Mouse (Mus musculus): ENCODE data around the gene Fam205a2. TPM values are rescaled to one million over a fixed set of nuclear protein-coding genes. Genes with fewer than 3 reads are reported as not detected.
"Not testable (repeated sequence)": the region's sequence is repeated elsewhere in the genome, so short reads cannot be mapped to it uniquely, and the experiment has no call there.

Fam205a2 gene
- not detected for total RNA-seq (2021)
- long read RNA-seq: 0 reads

GRCm38 (mm10) chr4:42528075-42528474 is at the start of gene Fam205a2:
TSS of gene Fam205a2 (minus strand) at chr4:42528175.
- DNase-seq (ENCODE audit: low spot score in 2 of 2): not testable (repeated sequence)

Other genes with a start within 250 kb of the Fam205a2 start
- not detected for gene Gm21953, start 233.9 kb downstream of the Fam205a2 start, total RNA-seq (2021)
- not detected for gene Fam205a3, start 209.8 kb downstream of the Fam205a2 start, total RNA-seq (2021)
- gene Gm21586, start 88.8 kb downstream of the Fam205a2 start, total RNA-seq (2021): not detected
- 1 to 10 TPM; 1.6 to 2.3 TPM for gene Gm2163, start 61.4 kb downstream of the Fam205a2 start, total RNA-seq (2021)
- gene Gm10591, start 84.0 kb upstream of the Fam205a2 start, total RNA-seq (2021): not detected
- gene Gm2564, start 101.5 kb upstream of the Fam205a2 start, total RNA-seq (2021): 10 to 100 TPM in 1 of 2 experiments, 1 to 10 TPM in 1; 10.0 to 11.6 TPM
- 1 to 10 TPM in 1 of 2 experiments, under 1 TPM in 1; 0.89 to 2.4 TPM for gene Ccl27b, start 127.1 kb upstream of the Fam205a2 start, total RNA-seq (2021)
- gene Il11ra2, start 133.7 kb upstream of the Fam205a2 start, total RNA-seq (2021): under 1 TPM in 1 of 2 experiments, not detected in 1; 0.32 TPM
- 1 to 10 TPM in 1 of 2 experiments, under 1 TPM in 1; 0.99 to 1.3 TPM for gene 4930578G10Rik, start 207.4 kb upstream of the Fam205a2 start, total RNA-seq (2021)
- gene Ccl19, start 228.4 kb upstream of the Fam205a2 start, total RNA-seq (2021): under 1 TPM in 1 of 2 experiments, not detected in 1; 0.82 TPM
- not detected for gene Ccl21a, start 245.8 kb upstream of the Fam205a2 start, total RNA-seq (2021)